Mouse (Mus musculus) thymus, adult 18-20 months (tissue): ENCODE data around the gene Wfdc21.
A peak's percentile ranks its signal among the peaks of the same experiment; 100 is the strongest.

Experiments used
- DNase-seq, 2 experiments: peaks; one replicate each; pipeline ENCODE4 v3.0.0; 2022; ENCODE audit warnings: mixed read lengths in 2 of 2

The Wfdc21 gene

GRCm38 (mm10) chr11:83754227-83754626 lies 7.5 kb downstream of the Wfdc21 start:
- no peak for DNase-seq

GRCm38 (mm10) chr11:83767306-83767705 lies 20.6 kb downstream of the Wfdc21 start:
- DNase-seq = no peak

GRCm38 (mm10) chr11:83768976-83769375 lies 22.2 kb downstream of the Wfdc21 start:
- no peak for DNase-seq

- no peak for DNase-seq
Observed at GRCm38 (mm10) chr11:83771014-83771413, 24.3 kb downstream of the Wfdc21 start.

GRCm38 (mm10) chr11:83772341-83772740 lies 25.6 kb downstream of the Wfdc21 start:
- no peak for DNase-seq

- no peak for DNase-seq
Observed at GRCm38 (mm10) chr11:83773691-83774090, 27.0 kb downstream of the Wfdc21 start.

- DNase-seq = no peak
Observed at GRCm38 (mm10) chr11:83774324-83774723, 27.6 kb downstream of the Wfdc21 start.

- no peak for DNase-seq
Observed at GRCm38 (mm10) chr11:83776798-83777197, 30.1 kb downstream of the Wfdc21 start.

- DNase-seq = no peak
Observed at GRCm38 (mm10) chr11:83783931-83784600, 37.3 kb downstream of the Wfdc21 start.

GRCm38 (mm10) chr11:83784661-83785060 lies 37.9 kb downstream of the Wfdc21 start:
- no peak for DNase-seq

GRCm38 (mm10) chr11:83785366-83785765 lies 38.6 kb downstream of the Wfdc21 start:
- peak in 1 of 2 experiments; percentile 10 for DNase-seq

GRCm38 (mm10) chr11:83786835-83787234 lies 40.1 kb downstream of the Wfdc21 start:
- no peak for DNase-seq

- no peak for DNase-seq
Observed at GRCm38 (mm10) chr11:83787401-83788021, 40.8 kb downstream of the Wfdc21 start.

GRCm38 (mm10) chr11:83788331-83788730 lies 41.6 kb downstream of the Wfdc21 start:
- DNase-seq = no peak

GRCm38 (mm10) chr11:83789259-83789658 lies 42.5 kb downstream of the Wfdc21 start:
- DNase-seq = peak in 1 of 2 experiments; percentile 10

- no peak for DNase-seq
Observed at GRCm38 (mm10) chr11:83791133-83791532, 44.4 kb downstream of the Wfdc21 start.

- no peak for DNase-seq
Observed at GRCm38 (mm10) chr11:83792316-83792914, 45.7 kb downstream of the Wfdc21 start.

- DNase-seq = no peak
Observed at GRCm38 (mm10) chr11:83793264-83793663, 46.5 kb downstream of the Wfdc21 start.

GRCm38 (mm10) chr11:83796112-83796511 lies 49.4 kb downstream of the Wfdc21 start:
- DNase-seq = no peak

GRCm38 (mm10) chr11:83796980-83797608 lies 50.4 kb downstream of the Wfdc21 start:
- no peak for DNase-seq

GRCm38 (mm10) chr11:83799871-83800430 lies 53.2 kb downstream of the Wfdc21 start:
- DNase-seq = no peak

GRCm38 (mm10) chr11:83802166-83802565 lies 55.4 kb downstream of the Wfdc21 start:
- no peak for DNase-seq
